Mouse (Mus musculus) urinary bladder, postnatal 36 days (tissue): Measurements from ENCODE around the gene BC049715.

ENCODE experiments used
- DNase-seq, 2 experiments: peaks; one replicate each; pipeline ENCODE4 v3.0.0; 2022; ENCODE audit warnings: low spot score in 2 of 2, mixed read lengths in 1 of 2

The BC049715 gene

DNA sequence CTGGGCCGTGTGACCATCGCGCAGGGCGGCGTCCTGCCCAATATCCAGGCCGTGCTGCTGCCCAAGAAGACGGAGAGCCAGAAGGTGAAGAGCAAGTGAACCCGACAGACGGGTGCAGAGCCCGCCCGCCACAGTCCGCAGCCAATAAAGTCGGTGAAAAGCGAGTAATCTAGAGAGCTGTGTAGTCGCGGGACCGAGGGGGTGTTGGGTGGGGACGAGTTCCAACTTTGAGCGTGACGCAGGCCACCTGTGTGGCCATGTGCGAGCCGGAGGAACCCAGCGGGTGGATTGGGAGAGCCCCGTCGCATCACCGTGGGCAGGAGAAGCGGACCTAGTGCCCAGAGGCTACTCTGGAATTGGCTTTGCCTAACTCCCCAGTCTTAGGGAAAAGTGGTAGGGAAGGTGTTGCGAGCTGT, 18.8 kb upstream of the BC049715 start:
- peak in 1 of 2 experiments; percentile 41 for DNase-seq

DNA sequence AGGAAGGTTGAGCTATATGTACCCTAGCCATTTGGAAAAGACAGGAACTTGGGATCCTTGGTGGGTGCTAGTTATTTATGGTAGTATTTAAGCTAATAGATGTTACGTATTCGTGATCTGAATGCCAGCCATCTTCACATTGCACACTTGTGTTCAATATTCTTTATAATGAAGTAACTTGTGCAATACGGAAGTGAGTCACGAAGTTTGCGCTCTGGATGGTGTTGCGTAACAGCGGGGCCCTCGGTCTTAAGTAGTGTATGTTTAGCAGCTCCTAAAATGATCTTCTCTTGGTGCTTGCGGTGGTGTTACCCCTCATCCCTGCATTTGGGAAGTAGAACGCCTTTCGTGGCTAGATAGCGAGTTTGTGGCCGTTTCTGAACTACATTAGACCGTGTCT, 18.3 kb upstream of the BC049715 start:
- DNase-seq = peak; percentile 63 to 80

DNA sequence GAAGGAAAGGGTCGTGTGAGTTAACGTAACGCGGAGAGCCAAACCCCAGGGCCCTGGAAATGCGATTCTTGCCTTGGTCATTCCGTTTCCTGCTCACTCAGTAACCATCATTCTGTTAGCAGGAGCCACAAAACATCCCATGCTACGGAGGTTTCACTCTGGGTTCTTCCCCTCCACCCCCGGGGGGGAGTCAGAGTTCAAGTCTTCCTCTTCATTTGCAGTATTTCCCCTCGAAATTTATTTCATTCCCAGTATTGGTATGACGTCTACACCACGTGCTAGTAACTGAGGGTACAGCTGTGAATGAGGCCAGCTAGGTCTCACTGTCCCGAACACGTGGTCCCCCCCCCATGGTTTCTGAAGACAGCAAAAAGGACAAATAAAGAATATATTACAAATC, 17.8 kb upstream of the BC049715 start:
- DNase-seq = no peak

DNA sequence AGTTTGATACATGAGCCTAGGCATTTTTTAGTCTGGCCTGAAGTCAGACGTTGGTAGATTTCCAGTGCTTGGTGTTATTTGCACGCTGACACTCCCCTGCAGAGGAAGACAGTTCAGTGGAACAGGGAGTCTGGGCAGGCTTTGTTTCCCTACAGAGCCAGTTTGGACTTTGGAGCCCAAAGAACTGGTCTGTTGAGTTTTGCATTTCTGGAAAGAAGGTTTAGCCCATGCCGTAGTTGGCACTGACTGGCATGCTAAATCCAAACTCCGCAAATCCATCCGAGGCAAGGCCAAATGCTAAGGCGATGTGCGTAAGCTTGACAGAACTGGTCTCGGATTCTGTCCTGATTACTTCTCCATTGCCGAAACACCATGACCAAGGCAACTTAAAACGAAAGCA, 16.2 kb upstream of the BC049715 start:
- DNase-seq = no peak

DNA sequence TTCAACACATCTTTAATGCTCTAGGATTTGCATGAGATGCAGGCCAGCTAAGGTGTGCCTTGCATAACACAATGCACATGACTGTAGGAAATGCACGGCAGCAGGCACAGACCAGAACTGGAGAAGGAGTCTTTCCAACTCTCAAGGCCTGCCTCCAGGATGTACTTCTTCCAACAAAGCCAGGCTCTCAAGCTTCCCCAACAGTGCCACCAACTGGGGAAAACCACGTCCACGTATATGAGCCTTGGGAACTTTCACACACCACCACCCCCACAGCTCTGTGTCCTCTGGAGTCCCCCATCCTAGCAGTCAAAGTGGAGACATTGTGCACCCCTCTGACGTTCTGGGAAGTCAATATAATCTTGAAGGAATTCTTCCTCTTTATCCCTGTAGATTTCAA, 14.3 kb upstream of the BC049715 start:
- DNase-seq = no peak

DNA sequence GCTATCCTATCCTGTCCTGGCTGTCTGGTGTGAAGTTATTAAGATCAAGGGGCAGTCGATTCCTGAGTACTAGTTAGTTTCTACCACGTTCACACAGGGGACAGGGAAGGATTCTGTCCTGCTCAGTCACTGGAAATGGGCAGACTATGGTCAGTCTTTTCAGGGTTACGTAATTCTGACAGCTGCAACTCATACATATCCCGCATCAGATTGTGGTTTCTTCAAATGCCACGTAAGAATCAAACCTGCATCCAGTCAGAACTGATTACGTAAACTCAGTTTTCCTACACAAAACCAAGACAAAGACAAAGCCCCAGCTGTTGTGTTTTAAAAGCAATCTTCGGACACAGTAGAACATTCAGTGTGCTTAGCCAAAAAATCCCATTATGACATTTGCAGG, 12.0 kb upstream of the BC049715 start:
- no peak for DNase-seq

DNA sequence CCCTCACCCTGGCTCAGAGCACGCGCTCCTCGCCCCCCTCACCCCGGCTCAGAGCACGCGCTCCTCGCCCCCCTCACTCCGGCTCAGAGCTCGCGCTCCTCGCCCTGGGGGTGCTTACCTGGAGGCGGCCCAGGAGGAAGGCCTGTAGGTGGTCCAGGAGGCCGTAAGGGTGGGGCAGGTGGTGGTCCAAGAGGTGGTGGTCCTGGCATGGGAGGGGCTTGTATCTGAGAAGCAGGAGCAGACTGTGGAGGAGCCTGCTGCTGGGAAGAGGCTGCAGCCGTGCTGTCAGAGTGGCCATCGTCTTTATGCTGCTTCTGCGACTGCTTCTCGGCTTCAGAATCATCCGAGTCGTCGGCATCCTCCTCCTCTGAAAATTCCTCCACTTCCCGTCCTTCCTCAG, 10.6 kb upstream of the BC049715 start:
- DNase-seq = no peak

DNA sequence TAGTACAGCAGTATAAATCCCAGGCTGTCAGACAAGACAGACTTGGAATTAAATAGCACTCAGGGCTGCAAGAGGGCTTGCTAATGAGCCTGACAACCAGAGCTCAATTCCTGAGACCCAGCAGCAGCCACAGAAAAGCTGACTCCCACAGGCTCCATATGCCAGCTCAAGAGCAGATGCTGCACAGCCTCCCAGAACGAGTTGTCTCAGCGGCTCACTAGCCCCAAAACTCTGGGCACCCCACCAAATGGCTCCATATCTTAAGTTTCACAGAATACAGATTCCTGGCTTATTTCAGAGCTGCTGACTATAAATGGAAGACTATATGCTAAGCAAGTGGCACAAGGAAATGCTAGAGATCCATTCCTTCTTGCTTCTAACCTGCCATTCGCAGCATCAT, 9.9 kb upstream of the BC049715 start:
- no peak for DNase-seq

DNA sequence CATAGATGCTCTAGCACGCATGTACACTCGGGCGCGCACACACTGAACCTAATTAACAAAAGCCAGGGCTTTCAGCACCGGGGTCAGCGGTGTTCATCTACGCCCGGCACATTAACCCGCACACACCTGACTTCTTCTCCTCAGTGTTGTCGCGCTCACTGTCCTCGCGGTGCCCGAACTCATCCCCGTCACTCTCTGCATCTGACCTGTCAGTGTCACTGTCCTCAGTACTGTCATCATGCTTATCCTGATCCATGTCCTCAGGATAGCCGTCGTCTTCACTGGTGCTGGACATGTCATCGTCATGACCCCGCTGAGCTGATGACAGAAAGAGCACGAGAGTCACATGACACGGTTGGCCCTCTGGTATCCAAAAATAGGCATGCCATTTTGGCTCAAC, 7.0 kb upstream of the BC049715 start:
- DNase-seq = no peak

DNA sequence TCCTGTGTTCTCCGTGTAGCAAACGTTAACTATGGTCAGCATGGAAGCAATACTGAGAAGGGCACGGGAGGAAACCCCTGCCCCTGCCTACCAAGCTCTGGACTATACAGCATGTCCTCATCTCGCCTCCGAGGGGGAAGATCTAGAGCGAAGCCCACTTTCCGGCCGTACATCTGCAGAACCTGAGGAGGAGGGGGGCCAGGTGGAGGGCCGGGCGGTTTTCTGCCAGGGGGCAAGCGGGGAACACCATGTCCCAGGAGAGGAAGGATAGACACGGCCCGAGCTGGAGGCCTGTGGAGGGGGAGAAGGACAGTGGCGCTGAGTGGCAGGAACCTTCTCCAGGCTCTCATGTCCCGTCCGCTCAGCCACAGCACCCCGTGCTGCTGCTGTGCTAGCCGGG, 6.3 kb upstream of the BC049715 start:
- DNase-seq = no peak

DNA sequence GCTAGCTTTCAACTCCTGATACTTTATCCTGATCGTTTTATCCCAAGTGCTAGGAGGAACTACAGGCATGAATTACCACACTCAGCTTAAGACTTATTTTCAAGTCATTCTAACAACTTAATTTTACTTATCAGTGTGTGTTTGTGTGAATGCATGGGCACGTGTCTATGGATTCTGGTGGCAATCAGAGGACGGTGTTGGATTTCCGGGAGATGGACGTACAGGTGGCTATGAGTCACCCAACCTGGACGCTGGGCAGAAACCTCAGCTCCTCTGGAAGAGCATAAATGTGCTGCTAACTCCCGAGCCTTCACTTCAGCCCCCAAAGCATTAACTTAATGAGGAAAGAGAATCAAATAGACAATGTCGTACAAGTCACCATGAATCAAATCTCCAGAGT, 2.4 kb upstream of the BC049715 start:
- DNase-seq = no peak

DNA sequence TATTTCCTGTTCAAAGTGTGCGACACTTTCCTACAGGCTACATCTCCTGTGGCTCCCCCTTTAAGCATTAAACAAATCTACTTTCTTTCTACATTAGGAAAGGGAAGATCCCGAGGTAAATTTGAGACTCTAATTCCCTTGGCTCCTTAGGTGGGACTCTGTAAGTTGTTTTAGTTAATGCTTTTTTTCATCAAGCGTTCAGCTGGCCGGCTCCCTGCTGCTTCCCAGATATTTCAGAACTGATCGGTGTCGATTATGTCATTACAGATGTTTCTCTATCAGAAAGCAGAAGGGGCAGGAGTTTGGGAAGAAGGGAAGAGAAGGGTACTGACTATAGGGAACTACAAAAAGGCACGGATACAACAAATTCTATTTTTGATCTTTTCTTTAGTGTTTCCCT, 310 bp upstream of the BC049715 start:
- DNase-seq = no peak

DNA sequence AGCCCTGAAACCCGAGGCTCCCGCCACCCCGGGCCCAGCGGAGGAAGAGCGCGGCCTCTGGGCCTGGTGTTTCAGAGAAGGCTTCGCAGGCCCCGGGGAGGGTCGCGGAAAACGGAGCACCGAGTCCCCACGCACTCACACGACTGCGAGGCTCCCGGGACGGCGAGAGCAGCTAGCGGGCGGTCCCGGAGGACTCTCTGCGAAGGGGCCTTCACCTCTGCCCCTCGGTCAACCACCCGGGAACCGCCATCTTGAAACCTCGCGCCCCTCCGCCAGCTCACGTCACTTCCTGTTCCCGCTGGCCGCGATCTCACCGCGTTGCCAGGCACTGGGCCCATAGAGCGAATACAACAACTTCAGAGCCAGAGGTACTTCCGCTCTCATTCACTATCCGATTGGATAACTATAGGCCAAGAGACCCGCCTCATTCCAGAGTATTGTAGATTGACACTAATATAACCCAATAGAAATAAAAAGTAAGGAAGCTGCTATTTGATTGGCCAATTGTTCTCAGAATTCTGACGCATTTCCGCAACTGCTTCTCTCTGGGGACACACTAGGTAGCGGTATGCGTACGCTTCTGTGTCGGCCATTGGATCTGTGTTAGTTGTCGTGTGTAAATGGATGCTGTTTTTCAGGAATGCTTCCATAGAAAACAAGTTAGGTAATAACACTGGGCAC, 595 bp downstream of the BC049715 start, which contains the start of gene Wbp11:
Gene Wbp11, minus strand, starts transcription at position 353 of the 681 bp plus-strand sequence.
- DNase-seq = peak; percentile 91 to 96

DNA sequence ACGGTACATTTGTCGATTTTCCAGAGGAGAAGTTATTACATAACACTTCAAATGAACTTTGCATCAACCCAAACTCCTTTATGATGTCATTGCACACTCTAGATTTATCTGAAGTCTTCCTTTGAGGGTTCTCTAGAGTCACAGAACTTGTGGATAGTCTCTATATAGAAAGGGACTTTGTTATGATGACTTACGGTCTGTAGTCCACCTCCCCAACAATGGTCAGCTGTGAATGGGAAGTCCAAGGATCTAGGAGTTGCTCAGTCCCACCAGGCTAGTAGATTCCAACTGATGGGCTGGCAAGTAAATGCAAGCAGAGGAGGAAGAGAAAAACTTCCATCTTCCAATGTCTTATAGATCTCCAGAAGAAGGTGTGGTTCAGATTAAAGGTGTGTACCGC, 1.3 kb downstream of the BC049715 start:
- no peak for DNase-seq

DNA sequence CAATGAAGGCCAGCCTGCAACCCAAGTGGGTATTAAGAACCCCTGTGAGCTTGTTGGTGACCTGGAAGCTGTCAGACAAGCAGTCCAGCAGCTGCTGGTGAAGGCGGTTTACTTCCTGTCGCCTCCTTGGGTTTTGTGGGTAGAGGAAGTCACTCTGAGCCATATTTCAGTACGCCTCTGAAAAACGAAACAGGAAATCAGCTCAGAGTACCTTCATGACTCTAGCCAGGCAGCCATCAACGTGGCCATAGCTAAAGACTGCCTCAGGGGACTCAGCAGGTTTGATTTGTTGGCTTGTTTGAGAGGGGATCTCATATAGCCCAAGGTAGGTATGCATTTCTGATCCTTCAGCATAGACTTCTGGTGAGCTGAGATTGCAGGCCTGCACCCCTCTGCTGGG, 4.3 kb downstream of the BC049715 start:
- no peak for DNase-seq

DNA sequence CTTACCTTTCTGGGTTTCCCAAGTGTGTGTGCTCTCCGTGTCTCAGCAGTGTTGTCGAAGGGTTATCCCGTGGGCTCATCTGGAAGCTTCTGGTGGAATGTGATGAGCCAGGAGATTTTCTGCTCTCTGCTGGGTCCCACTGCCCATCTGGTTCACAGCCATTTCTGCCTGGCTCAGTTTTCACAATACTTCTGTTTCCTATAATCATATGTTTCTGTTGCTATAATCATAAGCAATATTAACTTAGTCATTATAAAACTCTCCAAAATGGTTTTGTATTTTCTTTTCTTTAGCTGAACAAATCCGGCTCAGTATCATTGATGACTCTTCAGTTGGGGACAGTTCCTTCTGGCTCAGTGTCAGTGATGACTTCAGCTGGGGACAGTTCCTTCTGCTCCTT, 7.9 kb downstream of the BC049715 start, which contains the start of gene Smco3:
Gene Smco3, minus strand, starts transcription at position 101 of the 400 bp plus-strand sequence.
- DNase-seq = no peak

DNA sequence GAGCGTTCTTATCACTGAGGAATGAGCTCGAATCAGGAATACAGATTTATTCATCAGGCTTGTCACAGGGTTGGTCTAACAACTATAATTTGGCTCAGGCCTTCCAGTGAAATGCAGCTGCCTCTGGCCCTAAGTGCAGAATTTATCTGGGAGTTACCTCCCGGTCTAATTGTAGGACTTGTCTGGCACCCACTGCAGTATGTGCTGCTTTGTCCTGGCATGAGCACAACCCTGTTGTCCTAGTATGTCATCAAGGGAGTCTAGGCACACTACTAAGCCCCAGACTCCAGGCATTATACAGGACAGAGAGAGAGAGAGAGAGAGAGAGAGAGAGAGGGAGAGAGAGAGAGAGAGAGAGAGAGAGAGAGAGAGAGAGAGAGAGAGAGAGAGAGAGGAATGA, 9.9 kb downstream of the BC049715 start:
- DNase-seq = no peak

DNA sequence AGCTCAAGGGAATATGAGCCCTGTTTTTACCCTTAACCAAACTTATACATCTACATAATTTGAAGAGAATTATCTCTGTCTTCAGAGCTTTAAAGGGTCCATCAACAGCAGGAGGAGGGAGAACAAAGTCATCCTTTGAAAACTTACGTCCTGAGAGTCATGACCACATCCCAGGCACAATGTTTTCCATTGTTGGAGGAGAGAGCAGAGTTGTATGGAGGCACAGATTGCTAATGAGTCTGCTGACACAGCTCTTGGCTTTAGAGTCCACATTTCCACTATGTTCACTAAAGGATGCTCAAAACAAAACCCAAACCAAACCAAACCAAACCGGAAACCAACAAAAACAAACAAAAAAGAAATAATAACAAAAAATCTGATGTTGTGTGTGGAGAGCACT, 17.5 kb downstream of the BC049715 start:
- no peak for DNase-seq

DNA sequence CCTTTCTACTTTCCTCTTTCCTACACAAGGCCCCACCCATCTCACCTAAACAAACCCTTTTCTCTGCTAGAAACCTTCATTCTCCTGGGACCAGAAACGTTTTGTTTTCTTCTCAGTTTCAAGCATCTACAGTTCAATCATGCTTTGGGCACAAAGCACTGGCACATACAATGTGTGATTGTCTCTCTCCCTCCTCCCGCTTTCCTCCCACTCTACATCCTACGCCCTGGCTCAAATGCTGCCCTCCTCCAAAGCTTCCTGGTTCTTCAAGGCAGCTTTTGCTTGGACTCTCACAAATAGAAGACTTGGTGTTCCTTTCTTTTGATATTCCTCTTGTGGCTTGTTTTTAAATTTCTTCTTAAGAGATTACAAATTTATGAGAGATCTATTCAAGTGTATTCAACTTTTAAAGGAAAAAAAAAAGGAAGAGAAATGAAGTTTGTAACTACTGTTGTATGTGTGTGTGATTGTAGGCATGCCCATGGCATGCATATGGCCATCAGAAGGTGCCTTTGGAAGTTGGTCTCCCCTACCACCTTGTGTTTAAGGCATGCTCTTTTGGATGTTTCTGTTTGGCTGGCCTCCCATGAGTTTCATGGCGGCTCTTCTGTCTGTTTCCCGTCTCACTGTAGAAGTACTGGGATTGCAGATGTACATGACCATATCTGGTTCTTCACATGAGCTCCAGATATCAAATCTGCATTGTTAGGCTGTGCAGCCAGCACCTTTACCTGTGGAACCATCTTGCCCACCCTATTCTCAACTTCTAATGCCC, 18.5 kb downstream of the BC049715 start:
- DNase-seq = no peak

DNA sequence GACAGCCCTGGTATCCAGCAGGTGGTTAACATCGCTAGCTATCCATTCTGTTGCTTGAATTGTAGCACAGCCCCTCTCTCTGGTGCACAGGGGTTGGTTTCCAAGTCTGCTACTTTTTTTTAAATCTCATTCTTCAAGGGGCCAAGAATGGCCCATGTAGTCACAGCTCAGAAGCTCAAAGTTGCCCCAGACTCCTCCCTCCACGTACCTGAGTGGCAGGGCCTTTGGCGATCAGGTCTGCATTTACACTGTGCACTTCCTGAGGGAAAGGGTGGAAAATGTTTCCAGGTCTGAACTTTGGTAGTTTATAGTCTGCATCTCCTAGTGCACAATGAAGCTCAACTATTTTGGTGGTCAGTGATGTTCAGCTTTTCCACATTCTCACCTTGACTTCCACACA, 19.8 kb downstream of the BC049715 start:
- DNase-seq = no peak

DNA sequence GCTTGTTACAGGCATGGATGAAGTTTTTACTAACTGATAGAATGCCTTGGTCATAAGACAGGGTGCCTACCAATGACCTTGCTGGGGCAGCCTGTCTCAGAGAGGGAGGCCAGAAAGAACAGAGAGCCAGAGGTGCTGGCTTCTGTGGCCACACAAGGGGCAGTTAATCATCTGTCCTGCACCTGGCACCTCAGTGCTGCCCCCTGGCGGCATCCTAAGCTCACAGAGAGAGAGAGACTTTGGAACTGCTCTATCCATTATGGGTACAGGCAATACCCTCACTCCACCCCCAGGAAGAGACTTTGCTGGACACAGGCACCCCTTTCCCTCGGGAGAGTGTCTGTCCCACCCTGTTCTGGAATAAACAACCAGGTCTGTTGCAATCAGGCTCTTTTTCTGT, 20.4 kb downstream of the BC049715 start:
- DNase-seq = peak; percentile 45 to 46

DNA sequence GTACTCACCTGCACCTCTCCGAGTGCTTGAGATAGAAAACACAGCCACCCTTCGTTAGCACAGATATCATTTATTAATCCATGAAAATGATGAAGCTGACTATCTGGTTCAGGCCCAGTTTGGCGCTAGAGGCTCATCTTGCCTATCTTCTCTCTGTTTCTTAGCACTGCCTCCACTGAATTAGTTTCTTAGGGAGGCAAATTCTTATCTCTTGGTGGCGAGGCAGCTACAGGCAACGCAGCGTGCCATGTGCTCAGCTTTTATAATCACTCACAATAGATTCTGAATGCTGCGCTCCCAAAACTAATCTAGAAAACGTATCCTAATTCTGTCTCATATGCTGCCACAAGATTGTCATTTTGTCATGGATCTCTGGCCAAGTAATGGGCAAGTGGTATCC, 21.0 kb downstream of the BC049715 start:
- DNase-seq = no peak

DNA sequence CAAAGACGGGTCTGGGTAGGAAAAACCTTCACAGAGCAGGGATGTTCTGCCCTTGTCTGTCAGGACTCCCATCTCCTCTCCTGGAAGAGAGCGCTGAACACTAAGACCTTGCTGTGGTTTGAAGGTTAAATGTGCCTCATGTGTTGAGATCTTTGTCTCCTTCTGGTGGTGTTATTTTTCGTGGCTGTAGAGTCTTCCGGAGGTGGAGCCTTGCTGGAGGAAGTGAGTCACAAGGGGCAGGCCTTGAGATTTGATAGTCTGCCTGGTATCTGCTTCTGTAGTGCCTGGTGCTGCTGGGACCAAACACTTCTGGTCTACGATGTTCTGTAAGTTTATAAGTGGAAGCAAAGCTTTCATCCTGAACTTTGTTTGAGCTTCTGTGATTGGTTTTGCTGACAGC, 21.5 kb downstream of the BC049715 start:
- no peak for DNase-seq
